Mouse (Mus musculus) forebrain, embryonic 16.5 days (tissue): Measurements from ENCODE around the gene Nudt7. TPM values are rescaled to one million over a fixed set of nuclear protein-coding genes. Genes with fewer than 3 reads are reported as not detected.

Experiments used
- ATAC-seq: fragments of 200-750 bp; cut with Nextera tagmentation; 2 replicates; pipeline ENCODE4 v1.8.0; 2017; ENCODE audit warnings: mild to moderate bottlenecking, moderate library complexity
- H3K27ac ChIP-seq: fragments of 300-500 bp; sonication (generic); 2 replicates; pipeline ENCODE4 v1.5.1; 2014; ENCODE audit warnings: low read length, control low read depth
- H3K27me3 ChIP-seq: fragments of 300-500 bp; sonication (generic); replicated peaks from 2 replicates; pipeline ENCODE4 v1.6.1; 2014; ENCODE audit warnings: low read length; ENCODE audit not compliant: control insufficient read depth, insufficient read depth
- H3K36me3 ChIP-seq: fragments of 300-500 bp; sonication (generic); 2 replicates; pipeline ENCODE4 v1.6.1; 2014; ENCODE audit not compliant: control insufficient read depth, insufficient read depth
- H3K4me1 ChIP-seq: fragments of 300-500 bp; sonication (generic); replicated peaks from 2 replicates; pipeline ENCODE4 v1.6.1; 2014; ENCODE audit warnings: low read length; ENCODE audit not compliant: control insufficient read depth, insufficient read depth
- H3K4me2 ChIP-seq: fragments of 300-500 bp; sonication (generic); 2 replicates; pipeline ENCODE4 v1.6.1; 2014; ENCODE audit warnings: mild to moderate bottlenecking, low read length, control low read depth
- H3K4me3 ChIP-seq: fragments of 300-500 bp; sonication (generic); replicated peaks from 2 replicates; pipeline ENCODE4 v1.5.1; 2014; ENCODE audit warnings: mild to moderate bottlenecking, low read length, control low read depth
- H3K9ac ChIP-seq: fragments of 300-500 bp; sonication (generic); replicated peaks from 2 replicates; pipeline ENCODE4 v1.6.1; 2014; ENCODE audit warnings: low read depth, low read length, control low read depth
- H3K9me3 ChIP-seq: fragments of 300-500 bp; sonication (generic); 2 replicates; pipeline ENCODE4 v1.6.1; 2016; ENCODE audit warnings: low read length; ENCODE audit not compliant: control insufficient read depth
- WGBS: fragments of 180-500 bp; shearing (Covaris S2); extraction: QIAGEN DNeasy Blood & Tissue Kit; methylation state at CpG from one replicate; pipeline ENCODE4 v1.1.7; 2014; 5-methylcytosine and 5-hydroxymethylcytosine counted together
- polyA plus RNA-seq: library from polyadenylated mRNA; unstranded; fragments of >200 nt; fragmentation: Nextera tagmentation; extraction: Ambion mirVana; gene quantifications from 2 replicates; pipeline ENCODE4 v1.2.1, GENCODE M21; 2015

Gene Nudt7
- polyA plus RNA-seq: 2.6 and 3.2 TPM in 2 replicates

DNA sequence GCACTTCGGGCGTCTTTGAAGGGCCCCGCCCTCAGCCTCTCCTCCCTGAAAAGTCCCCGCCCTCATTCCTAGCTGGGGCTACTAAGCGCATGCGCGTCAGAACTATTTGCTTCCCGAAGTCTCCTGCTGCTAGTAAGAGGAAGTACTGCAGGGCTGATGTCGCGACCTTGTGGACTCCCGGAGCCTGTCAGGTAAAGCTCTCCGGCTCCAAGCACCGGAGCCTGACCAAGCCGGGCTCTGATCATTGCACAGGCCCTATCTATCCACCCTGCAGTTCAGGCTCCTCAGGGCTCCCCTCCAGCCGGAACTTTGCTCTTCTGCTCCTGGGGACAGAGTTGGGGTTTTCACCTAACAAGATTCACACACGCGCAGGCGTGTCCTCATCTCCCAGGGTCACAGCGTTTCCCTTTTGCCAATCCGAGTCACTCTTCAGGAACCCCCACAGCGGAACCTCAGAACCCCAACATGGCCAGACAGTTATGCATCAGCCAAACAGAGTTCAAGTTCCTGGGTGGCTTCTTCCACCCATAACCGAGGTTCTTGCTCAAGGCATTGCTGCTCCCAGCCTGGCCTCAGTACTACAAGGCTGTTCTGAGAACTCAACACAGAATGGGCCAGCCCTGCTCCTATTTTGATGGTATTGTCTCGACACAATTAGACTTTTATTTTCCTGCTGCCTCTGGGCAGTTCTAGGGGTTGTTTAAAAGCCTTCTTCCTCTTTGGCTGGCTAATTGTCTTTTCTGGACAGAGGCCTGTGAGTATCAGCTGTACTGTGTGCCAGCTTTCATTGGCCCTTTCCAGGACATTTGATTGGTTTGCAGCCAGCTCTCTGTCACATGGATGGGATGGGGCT is at the start of gene Nudt7:
Gene Nudt7 (plus strand): TSS at position 48 of the 853 bp plus-strand sequence.
- Histone ChIP-seq H3K9me3 (no peaks in the 10 kb centered on the region), H3K4me3 (peak within 1 kb of the TSS; percentile 41), H3K4me2 (peak within 1 kb of the TSS; percentile 64), H3K27ac (no peak within 1 kb of the TSS), H3K27me3 (no peaks in the 10 kb centered on the region), H3K36me3 (no peaks in the 10 kb centered on the region), H3K9ac (peak within 1 kb of the TSS; percentile 42; the same call in 1 of the 2 replicates), H3K4me1 (peaks cover 6% of the 10 kb centered on the region)
- peak; percentile 86 for ATAC-seq
- 2% methylated on average over 23 of the region's 23 CpGs for WGBS

DNA sequence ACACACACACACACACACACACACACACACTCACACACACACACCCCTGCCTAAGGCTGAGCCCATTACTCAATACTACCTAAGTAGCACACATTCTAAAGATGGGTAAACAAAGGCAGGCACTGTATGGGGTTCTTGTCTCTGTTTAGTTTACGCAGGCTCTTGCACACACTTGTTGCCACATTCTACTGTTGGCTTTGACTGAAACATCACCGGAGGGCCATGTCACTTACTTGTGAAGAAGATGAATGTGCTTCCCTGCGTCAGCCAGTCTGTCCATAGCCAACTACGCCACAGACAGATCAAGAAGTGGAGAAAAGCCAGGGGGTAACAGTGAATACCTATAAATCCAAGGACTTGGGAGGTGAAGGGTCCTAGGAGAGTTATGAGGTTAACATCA is 45.4 kb upstream of the Nudt7 start:
- WGBS: 89% methylated on average over 4 of the region's 4 CpGs
- Histone ChIP-seq H3K4me2 (no peak overlapping the region), H3K4me3 (no peak overlapping the region), H3K36me3 (no peaks in the 10 kb centered on the region), H3K27ac (no peak overlapping the region), H3K27me3 (no peaks in the 10 kb centered on the region), H3K9me3 (no peaks in the 10 kb centered on the region), H3K4me1 (0 out of 2 replicates have a peak, but pooled peaks cover 1% of the 10 kb centered on the region), H3K9ac (no peak overlapping the region)
- no peak for ATAC-seq

DNA sequence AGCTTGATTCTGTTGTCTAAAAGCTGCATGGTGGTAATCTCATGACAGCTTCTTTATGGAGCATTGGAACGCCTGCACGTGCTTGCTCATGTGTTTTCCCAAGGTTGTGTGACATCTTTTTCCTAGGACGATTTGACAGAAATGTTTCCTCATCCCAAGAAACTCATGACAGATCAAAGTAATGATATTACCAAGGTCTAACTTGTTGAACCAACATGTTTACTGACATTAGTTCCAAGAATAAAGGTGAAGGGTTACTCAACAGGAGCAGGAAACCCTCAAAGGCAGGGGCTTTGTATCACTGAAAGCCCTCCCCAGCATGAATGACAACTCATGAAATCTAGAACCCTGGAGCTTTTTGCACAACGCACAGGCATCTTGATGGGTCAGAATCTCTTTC is 42.6 kb upstream of the Nudt7 start:
- no peaks in the 10 kb centered on the region for H3K27me3 ChIP-seq
- H3K27ac ChIP-seq: no peak overlapping the region
- no peak overlapping the region for H3K9ac ChIP-seq
- H3K36me3 ChIP-seq: no peaks in the 10 kb centered on the region
- H3K4me1 ChIP-seq: 0 out of 2 replicates have a peak, but pooled peaks cover 2% of the 10 kb centered on the region
- no peak overlapping the region for H3K4me3 ChIP-seq
- no peak overlapping the region for H3K4me2 ChIP-seq
- ATAC-seq: no peak
- H3K9me3 ChIP-seq: no peaks in the 10 kb centered on the region
- WGBS: 87% methylated on average over 4 of the region's 4 CpGs

DNA sequence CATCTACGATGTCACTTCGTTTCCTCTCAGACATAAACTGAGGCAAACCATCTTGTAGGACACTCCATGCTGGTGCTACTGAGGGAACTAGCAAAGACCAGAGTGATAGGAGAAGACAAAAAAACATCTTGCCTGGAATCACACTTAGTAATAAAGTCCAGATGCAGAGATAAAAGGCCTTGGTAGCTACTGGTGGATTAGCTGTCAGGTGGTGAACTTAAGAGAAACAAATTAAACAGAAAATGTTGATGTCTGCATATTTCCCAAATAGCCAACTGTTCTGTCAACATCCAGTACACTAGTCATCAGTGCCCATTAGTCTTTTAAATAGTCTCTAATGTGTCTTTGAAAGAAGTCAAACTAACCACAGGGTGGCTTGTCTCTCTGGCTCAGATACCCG is 40.0 kb upstream of the Nudt7 start:
- H3K36me3 ChIP-seq: no peaks in the 10 kb centered on the region
- no peaks in the 10 kb centered on the region for H3K27me3 ChIP-seq
- no peaks in the 10 kb centered on the region for H3K9me3 ChIP-seq
- H3K4me2 ChIP-seq: no peak overlapping the region
- H3K9ac ChIP-seq: no peak overlapping the region
- no peak overlapping the region for H3K4me3 ChIP-seq
- no peak overlapping the region for H3K27ac ChIP-seq
- ATAC-seq: no peak
- 84% methylated on average over 3 of the region's 3 CpGs for WGBS
- H3K4me1 ChIP-seq: 0 out of 2 replicates have a peak, but pooled peaks cover 2% of the 10 kb centered on the region

DNA sequence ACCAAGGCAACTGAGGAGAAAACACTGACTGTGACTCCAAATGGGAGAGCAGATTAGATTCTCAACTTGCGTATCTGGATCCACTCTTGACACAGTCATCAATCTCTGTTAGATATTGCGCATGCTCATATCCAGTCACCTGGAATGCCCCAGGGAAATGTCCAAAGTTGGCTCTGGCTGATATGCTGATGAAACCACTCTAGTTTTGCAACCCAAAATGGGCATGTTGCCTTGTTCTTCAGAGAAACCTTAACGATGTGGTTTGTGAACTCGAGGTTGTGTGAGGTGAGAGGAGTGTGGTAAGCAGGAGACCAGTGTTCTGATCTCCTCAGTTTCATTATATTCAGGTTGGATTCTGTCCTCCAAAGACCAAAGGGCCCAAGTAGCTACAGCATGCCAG is 38.8 kb upstream of the Nudt7 start:
- Histone ChIP-seq H3K4me2 (no peak overlapping the region), H3K27me3 (no peaks in the 10 kb centered on the region), H3K4me1 (0 out of 2 replicates have a peak, but pooled peaks cover 2% of the 10 kb centered on the region), H3K36me3 (no peaks in the 10 kb centered on the region), H3K9me3 (no peaks in the 10 kb centered on the region), H3K9ac (no peak overlapping the region), H3K4me3 (no peak overlapping the region), H3K27ac (no peak overlapping the region)
- WGBS: 90% methylated on average over 4 of the region's 4 CpGs
- ATAC-seq: no peak

DNA sequence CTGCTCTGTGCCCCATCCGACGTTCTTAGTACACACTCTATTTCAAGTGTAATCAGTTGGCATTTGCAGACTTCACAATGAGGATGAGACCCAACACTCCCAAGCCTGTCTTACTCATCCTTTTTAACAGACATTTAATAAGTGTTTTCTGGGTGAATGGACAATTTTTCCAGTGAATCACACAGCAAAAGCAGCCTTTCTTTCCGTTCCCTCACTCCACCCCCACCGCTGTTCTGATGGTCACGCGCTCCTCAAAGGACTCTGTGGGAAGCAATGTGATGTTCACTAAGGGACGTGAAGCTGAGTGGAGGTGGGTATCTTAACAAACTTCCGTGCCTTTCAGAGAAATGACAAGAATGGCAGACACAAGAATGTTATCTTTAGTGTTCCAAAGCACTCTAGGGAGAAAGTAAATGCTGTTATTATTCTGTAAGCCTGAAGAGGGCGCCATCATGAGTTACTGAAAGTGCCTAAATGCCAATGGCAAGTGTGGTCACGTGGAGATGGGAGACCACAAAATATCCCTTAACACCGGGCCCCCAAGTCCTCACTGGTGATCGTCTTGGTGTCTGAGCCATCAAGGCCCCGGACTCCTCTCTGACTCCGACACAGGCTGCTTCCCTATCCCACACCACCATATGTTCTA is 32.7 kb upstream of the Nudt7 start:
- no peaks in the 10 kb centered on the region for H3K4me1 ChIP-seq
- no peaks in the 10 kb centered on the region for H3K27me3 ChIP-seq
- H3K36me3 ChIP-seq: no peaks in the 10 kb centered on the region
- H3K4me3 ChIP-seq: no peak overlapping the region
- WGBS: 62% methylated on average over 14 of the region's 14 CpGs
- H3K27ac ChIP-seq: no peak overlapping the region
- H3K9ac ChIP-seq: no peak overlapping the region
- H3K9me3 ChIP-seq: no peaks in the 10 kb centered on the region
- ATAC-seq: no peak
- H3K4me2 ChIP-seq: no peak overlapping the region

DNA sequence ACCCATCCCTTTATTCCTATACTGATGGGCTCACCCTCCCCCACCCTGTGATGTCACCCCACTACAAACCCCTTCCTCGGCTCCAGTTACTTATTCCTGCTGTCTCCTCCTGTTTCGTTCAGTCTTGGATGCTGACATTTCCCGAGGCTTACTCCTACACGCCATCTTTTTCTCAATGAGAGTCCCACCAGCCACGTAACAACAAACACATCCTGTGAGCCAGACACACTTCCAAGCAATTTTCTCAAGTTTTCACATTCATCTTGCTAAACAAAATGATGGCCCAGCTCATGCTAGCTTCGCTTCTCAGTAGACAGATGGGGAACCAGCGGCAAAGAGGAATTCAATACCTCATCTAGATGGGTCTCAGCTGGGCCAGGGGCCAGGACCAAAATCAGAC is 30.0 kb upstream of the Nudt7 start:
- no peak overlapping the region for H3K9ac ChIP-seq
- no peaks in the 10 kb centered on the region for H3K9me3 ChIP-seq
- no peaks in the 10 kb centered on the region for H3K4me1 ChIP-seq
- WGBS: 82% methylated on average over 7 of the region's 7 CpGs
- H3K36me3 ChIP-seq: no peaks in the 10 kb centered on the region
- no peak overlapping the region for H3K4me3 ChIP-seq
- no peak overlapping the region for H3K27ac ChIP-seq
- no peak overlapping the region for H3K4me2 ChIP-seq
- ATAC-seq: no peak
- no peaks in the 10 kb centered on the region for H3K27me3 ChIP-seq

DNA sequence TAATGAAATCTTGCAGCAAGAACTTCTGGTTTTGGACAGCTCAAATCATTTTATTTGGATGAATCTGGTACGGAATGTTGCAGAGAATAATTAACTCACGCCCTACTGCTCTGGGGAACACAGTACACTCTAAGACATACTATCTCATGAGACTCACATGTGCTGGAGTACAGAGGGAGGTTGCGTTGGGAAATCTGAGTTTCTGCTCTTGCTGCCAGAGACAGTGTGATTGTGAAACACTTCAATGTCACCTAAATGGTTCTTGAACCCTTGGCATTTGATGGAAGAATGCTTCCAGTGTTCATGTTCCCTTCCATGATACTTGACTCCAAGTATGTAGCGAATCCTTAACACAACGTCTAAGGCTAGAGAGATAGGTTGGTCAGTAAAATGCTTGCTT is 27.4 kb upstream of the Nudt7 start:
- no peak overlapping the region for H3K27ac ChIP-seq

DNA sequence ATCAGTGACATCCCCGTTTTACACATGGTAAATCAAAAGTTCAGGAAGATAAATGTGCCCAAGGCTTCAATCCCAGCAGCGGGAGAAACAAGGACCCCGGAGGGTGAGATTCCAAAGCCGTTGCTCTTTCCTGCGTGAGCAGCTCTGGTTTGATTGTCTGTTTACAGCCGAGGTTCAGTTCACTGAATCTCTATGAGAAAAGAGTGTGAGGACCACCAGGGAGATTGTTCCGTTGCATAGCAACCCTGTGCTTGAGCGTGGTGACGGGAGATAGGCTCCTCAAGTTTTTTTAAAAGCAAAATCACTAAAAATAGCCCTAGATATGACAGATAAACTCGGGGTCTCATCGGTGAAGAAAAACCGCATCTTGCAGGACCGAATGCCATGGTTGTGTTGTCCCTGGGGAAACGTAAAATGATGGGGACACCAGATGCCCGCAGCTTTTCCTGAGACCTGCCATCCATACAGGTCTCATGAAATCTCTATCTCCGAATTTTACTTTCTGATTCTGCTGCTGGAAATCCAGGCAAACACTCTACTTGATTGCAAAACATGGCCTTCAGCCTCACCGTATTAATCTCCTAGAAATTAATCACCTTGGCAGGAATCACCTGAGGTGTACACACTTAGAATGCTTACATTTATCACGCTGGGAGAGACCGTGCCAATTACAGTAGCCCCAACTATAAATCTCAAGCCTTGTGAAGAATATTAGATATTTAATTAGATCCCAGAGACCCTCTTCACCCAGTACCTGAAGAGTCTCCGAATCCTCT is 23.8 kb upstream of the Nudt7 start:
- ATAC-seq: peak; percentile 62; the same call in 1 of the 2 replicates
- H3K27ac ChIP-seq: peak overlapping the region; percentile 39; the same call in 1 of the 2 replicates
- peaks cover 5% of the 10 kb centered on the region; the same call in 1 of the 2 replicates for H3K4me1 ChIP-seq
- no peak overlapping the region for H3K9ac ChIP-seq
- no peaks in the 10 kb centered on the region for H3K27me3 ChIP-seq
- 67% methylated on average over 20 of the region's 20 CpGs for WGBS
- H3K4me2 ChIP-seq: peak overlapping the region; percentile 17; the same call in 1 of the 2 replicates
- H3K9me3 ChIP-seq: no peaks in the 10 kb centered on the region
- H3K4me3 ChIP-seq: no peak overlapping the region
- H3K36me3 ChIP-seq: no peaks in the 10 kb centered on the region

More for the DNA sequence above, 27.4 kb upstream of the Nudt7 start:
- ATAC-seq: no peak
- no peaks in the 10 kb centered on the region for H3K9me3 ChIP-seq
- no peaks in the 10 kb centered on the region for H3K36me3 ChIP-seq
- no peak overlapping the region for H3K4me3 ChIP-seq
- H3K4me2 ChIP-seq: no peak overlapping the region
- H3K27me3 ChIP-seq: no peaks in the 10 kb centered on the region
- H3K4me1 ChIP-seq: peaks cover 5% of the 10 kb centered on the region; the same call in 1 of the 2 replicates
- no peak overlapping the region for H3K9ac ChIP-seq
- WGBS: 90% methylated on average over 5 of the region's 5 CpGs
